Mouse (Mus musculus) heart, embryonic 15.5 days (tissue): ENCODE data around the gene Gls2. TPM values are rescaled to one million over a fixed set of nuclear protein-coding genes. Genes with fewer than 3 reads are reported as not detected.

Experiments
- ATAC-seq: fragments of 200-750 bp; cut with Nextera tagmentation; replicated peaks from 2 replicates; pipeline ENCODE4 v1.8.0; 2017; ENCODE audit warnings: low read depth, moderate TSS enrichment; ENCODE audit not compliant: insufficient number of reproducible peaks, insufficient read depth, low FRiP score
- H3K27ac ChIP-seq: fragments of 300-500 bp; sonication (generic); 2 replicates; pipeline ENCODE4 v1.5.1; 2015; ENCODE audit warnings: mild to moderate bottlenecking, inconsistent platforms
- H3K27me3 ChIP-seq: fragments of 300-500 bp; sonication (generic); 2 replicates; pipeline ENCODE4 v1.6.1; 2015; ENCODE audit warnings: inconsistent platforms
- H3K36me3 ChIP-seq: fragments of 300-500 bp; sonication (generic); 2 replicates; pipeline ENCODE4 v1.6.1; 2015; ENCODE audit warnings: mild to moderate bottlenecking, inconsistent platforms
- H3K4me1 ChIP-seq: fragments of 300-500 bp; sonication (generic); replicated peaks from 2 replicates; pipeline ENCODE4 v1.6.1; 2015; ENCODE audit warnings: inconsistent platforms
- H3K4me2 ChIP-seq: fragments of 300-500 bp; sonication (generic); 2 replicates; pipeline ENCODE4 v1.6.1; 2015; ENCODE audit warnings: inconsistent platforms, mild to moderate bottlenecking, moderate library complexity
- H3K4me3 ChIP-seq: fragments of 300-500 bp; sonication (generic); 2 replicates; pipeline ENCODE4 v1.5.1; 2015; ENCODE audit warnings: mild to moderate bottlenecking, inconsistent platforms
- H3K9ac ChIP-seq: fragments of 300-500 bp; sonication (generic); 2 replicates; pipeline ENCODE4 v1.6.1; 2015; ENCODE audit warnings: mild to moderate bottlenecking, inconsistent platforms
- H3K9me3 ChIP-seq: fragments of 300-500 bp; sonication (generic); replicated peaks from 2 replicates; pipeline ENCODE4 v1.6.1; 2016; ENCODE audit warnings: inconsistent platforms
- WGBS: fragments of 180-500 bp; shearing (Covaris S2); methylation state at CpG from one replicate; pipeline ENCODE4 v1.1.7; 2015; ENCODE audit warnings: mixed read lengths; 5-methylcytosine and 5-hydroxymethylcytosine counted together
- polyA plus RNA-seq: library from polyadenylated mRNA; unstranded; fragments of >200 nt; fragmentation: Nextera tagmentation; extraction: Ambion mirVana; gene quantifications from 2 replicates; pipeline ENCODE4 v1.2.1, GENCODE M21; 2015

Gls2 gene
- polyA plus RNA-seq, 1 experiment from 2014 or later = 0.58 TPM

- under 1% methylated on average over 14 of the region's 14 CpGs for WGBS
- ATAC-seq = peak; percentile 29
Measured at GRCm38 (mm10) chr10:128232420-128232985, 38.2 kb downstream of the Gls2 start.

GRCm38 (mm10) chr10:128236321-128236720 lies 42.1 kb downstream of the Gls2 start:
- H3K4me2 ChIP-seq = no peak overlapping the region
- peaks cover 18% of the 10 kb centered on the region for H3K36me3 ChIP-seq
- WGBS = 76% methylated on average over 4 of the region's 4 CpGs
- no peak for ATAC-seq
- H3K4me3 ChIP-seq = no peak overlapping the region
- no peaks in the 10 kb centered on the region for H3K9me3 ChIP-seq
- H3K27ac ChIP-seq = no peak overlapping the region
- H3K9ac ChIP-seq = no peak overlapping the region
- H3K4me1 ChIP-seq = peaks cover 9% of the 10 kb centered on the region
- H3K27me3 ChIP-seq = no peaks in the 10 kb centered on the region

More at GRCm38 (mm10) chr10:128232420-128232985, 38.2 kb downstream of the Gls2 start:
- Histone ChIP-seq H3K4me2 (peak overlapping the region; percentile 82), H3K36me3 (no peaks in the 10 kb centered on the region; the same call in 1 of the 2 replicates), H3K4me1 (peaks cover 8% of the 10 kb centered on the region), H3K9me3 (no peaks in the 10 kb centered on the region), H3K9ac (peak overlapping the region; percentile 74), H3K4me3 (peak overlapping the region; percentile 70), H3K27ac (peak overlapping the region; percentile 94), H3K27me3 (no peaks in the 10 kb centered on the region)

GRCm38 (mm10) chr10:128237807-128238480 lies 43.7 kb downstream of the Gls2 start:
- peaks cover 8% of the 10 kb centered on the region for H3K4me1 ChIP-seq
- WGBS = 75% methylated on average over 15 of the region's 15 CpGs
- H3K9me3 ChIP-seq = no peaks in the 10 kb centered on the region
- peaks cover 24% of the 10 kb centered on the region for H3K36me3 ChIP-seq
- ATAC-seq = no peak
- H3K9ac ChIP-seq = no peak overlapping the region
- H3K4me3 ChIP-seq = no peak overlapping the region
- no peak overlapping the region for H3K4me2 ChIP-seq
- no peaks in the 10 kb centered on the region for H3K27me3 ChIP-seq
- no peak overlapping the region for H3K27ac ChIP-seq

GRCm38 (mm10) chr10:128239140-128239539 lies 44.9 kb downstream of the Gls2 start:
- Histone ChIP-seq H3K4me2 (no peak overlapping the region), H3K9me3 (no peaks in the 10 kb centered on the region), H3K9ac (no peak overlapping the region), H3K4me1 (peaks cover 12% of the 10 kb centered on the region), H3K36me3 (peaks cover 29% of the 10 kb centered on the region), H3K4me3 (no peak overlapping the region), H3K27me3 (no peaks in the 10 kb centered on the region), H3K27ac (no peak overlapping the region)
- WGBS = 87% methylated on average over 4 of the region's 4 CpGs
- no peak for ATAC-seq

- peaks cover 12% of the 10 kb centered on the region for H3K4me1 ChIP-seq
- no peak overlapping the region for H3K27ac ChIP-seq
- no peaks in the 10 kb centered on the region for H3K27me3 ChIP-seq
- 69% methylated on average over 18 of the region's 18 CpGs for WGBS
- no peaks in the 10 kb centered on the region for H3K9me3 ChIP-seq
- H3K36me3 ChIP-seq = peaks cover 36% of the 10 kb centered on the region
- H3K9ac ChIP-seq = no peak overlapping the region
- no peak overlapping the region for H3K4me2 ChIP-seq
- H3K4me3 ChIP-seq = no peak overlapping the region
- ATAC-seq = no peak
Measured at GRCm38 (mm10) chr10:128240131-128240530, 45.9 kb downstream of the Gls2 start.

- H3K27me3 ChIP-seq = no peaks in the 10 kb centered on the region
- ATAC-seq = no peak
- no peak overlapping the region for H3K4me3 ChIP-seq
- no peak overlapping the region for H3K9ac ChIP-seq
- H3K36me3 ChIP-seq = peaks cover 56% of the 10 kb centered on the region
- H3K4me2 ChIP-seq = no peak overlapping the region
- H3K4me1 ChIP-seq = peaks cover 7% of the 10 kb centered on the region
- peak overlapping the region; percentile 34 for H3K27ac ChIP-seq
- 77% methylated on average over 8 of the region's 8 CpGs for WGBS
- H3K9me3 ChIP-seq = no peaks in the 10 kb centered on the region
Measured at GRCm38 (mm10) chr10:128243252-128243651, 49.0 kb downstream of the Gls2 start.

GRCm38 (mm10) chr10:128244121-128244520 lies 49.9 kb downstream of the Gls2 start:
- H3K9ac ChIP-seq = no peak overlapping the region
- no peaks in the 10 kb centered on the region for H3K27me3 ChIP-seq
- peaks cover 7% of the 10 kb centered on the region for H3K4me1 ChIP-seq
- no peak overlapping the region for H3K4me3 ChIP-seq
- no peak overlapping the region for H3K27ac ChIP-seq
- 92% methylated on average over 15 of the region's 15 CpGs for WGBS
- no peak overlapping the region for H3K4me2 ChIP-seq
- no peak for ATAC-seq
- H3K9me3 ChIP-seq = no peaks in the 10 kb centered on the region
- H3K36me3 ChIP-seq = peaks cover 62% of the 10 kb centered on the region

GRCm38 (mm10) chr10:128247020-128247732 lies 52.9 kb downstream of the Gls2 start:
- ATAC-seq = no peak
- H3K4me1 ChIP-seq = peaks cover 7% of the 10 kb centered on the region
- no peak overlapping the region for H3K9ac ChIP-seq
- H3K36me3 ChIP-seq = peaks cover 69% of the 10 kb centered on the region
- peak overlapping the region; percentile 59 for H3K27ac ChIP-seq
- no peaks in the 10 kb centered on the region for H3K27me3 ChIP-seq
- 71% methylated on average over 17 of the region's 17 CpGs for WGBS
- peak overlapping the region; percentile 26 for H3K4me3 ChIP-seq
- H3K4me2 ChIP-seq = peak overlapping the region; percentile 47
- no peaks in the 10 kb centered on the region for H3K9me3 ChIP-seq

- H3K36me3 ChIP-seq = peaks cover 58% of the 10 kb centered on the region
- H3K9ac ChIP-seq = no peak overlapping the region
- ATAC-seq = no peak
- H3K4me1 ChIP-seq = no peaks in the 10 kb centered on the region
- H3K4me3 ChIP-seq = no peak overlapping the region
- no peak overlapping the region for H3K27ac ChIP-seq
- H3K4me2 ChIP-seq = no peak overlapping the region
- H3K9me3 ChIP-seq = no peaks in the 10 kb centered on the region
- 94% methylated on average over 13 of the region's 13 CpGs for WGBS
- H3K27me3 ChIP-seq = no peaks in the 10 kb centered on the region
Measured at GRCm38 (mm10) chr10:128250565-128250964, 56.3 kb downstream of the Gls2 start.

- WGBS = 79% methylated on average over 4 of the region's 4 CpGs
- no peak within 1 kb of the TSS for H3K9ac ChIP-seq
- H3K4me1 ChIP-seq = no peaks in the 10 kb centered on the region
Measured at GRCm38 (mm10) chr10:128253677-128254255, 59.5 kb downstream of the Gls2 start, which contains the start of gene Apon. Gene Apon, plus strand, starts transcription at chr10:128254096.

GRCm38 (mm10) chr10:128255925-128256324 lies 61.7 kb downstream of the Gls2 start:
- no peak overlapping the region for H3K4me2 ChIP-seq
- H3K27me3 ChIP-seq = no peaks in the 10 kb centered on the region
- H3K4me1 ChIP-seq = no peaks in the 10 kb centered on the region
- ATAC-seq = no peak
- no peak overlapping the region for H3K4me3 ChIP-seq
- 86% methylated on average over 8 of the region's 8 CpGs for WGBS
- no peak overlapping the region for H3K9ac ChIP-seq
- H3K36me3 ChIP-seq = peaks cover 19% of the 10 kb centered on the region
- no peaks in the 10 kb centered on the region for H3K9me3 ChIP-seq
- no peak overlapping the region for H3K27ac ChIP-seq

More at GRCm38 (mm10) chr10:128253677-128254255, 59.5 kb downstream of the Gls2 start, which contains the start of gene Apon:
- Histone ChIP-seq H3K27ac (no peak within 1 kb of the TSS), H3K27me3 (no peaks in the 10 kb centered on the region), H3K4me2 (no peak within 1 kb of the TSS), H3K4me3 (no peak within 1 kb of the TSS), H3K9me3 (no peaks in the 10 kb centered on the region), H3K36me3 (peaks cover 39% of the 10 kb centered on the region)
- no peak for ATAC-seq
